Mouse (Mus musculus): ENCODE measurements around the gene Tmem132d. TPM values are rescaled to one million over a fixed set of nuclear protein-coding genes. Genes with fewer than 3 reads are reported as not detected.
"Not testable (repeated sequence)": the region's sequence is repeated elsewhere in the genome, so short reads cannot be mapped to it uniquely, and the experiment has no call there.

Gene Tmem132d
- polyA plus RNA-seq, 1 experiment = 0.03 TPM

DNA sequence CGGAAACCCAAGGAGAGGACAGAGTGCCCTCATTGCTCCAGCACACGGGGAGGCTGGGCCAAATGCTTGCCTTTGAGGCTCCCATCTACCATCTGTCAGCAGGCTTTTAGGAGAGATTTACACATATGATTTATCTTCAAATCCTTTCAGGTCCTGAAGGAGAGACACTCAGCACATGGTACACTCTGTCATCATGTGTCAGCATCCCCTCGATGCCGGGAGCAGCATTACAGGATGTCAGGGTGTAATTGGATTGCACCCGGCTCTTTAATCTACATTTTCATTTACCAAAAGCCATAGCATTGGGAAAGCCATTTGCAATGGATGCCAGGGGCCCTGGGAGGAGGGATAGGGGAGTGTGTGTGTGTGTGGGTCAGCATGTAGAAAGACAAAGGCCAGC, 651.7 kb downstream of the Tmem132d start:
- no peak for DNase-seq (ENCODE audit: low spot score)

DNA sequence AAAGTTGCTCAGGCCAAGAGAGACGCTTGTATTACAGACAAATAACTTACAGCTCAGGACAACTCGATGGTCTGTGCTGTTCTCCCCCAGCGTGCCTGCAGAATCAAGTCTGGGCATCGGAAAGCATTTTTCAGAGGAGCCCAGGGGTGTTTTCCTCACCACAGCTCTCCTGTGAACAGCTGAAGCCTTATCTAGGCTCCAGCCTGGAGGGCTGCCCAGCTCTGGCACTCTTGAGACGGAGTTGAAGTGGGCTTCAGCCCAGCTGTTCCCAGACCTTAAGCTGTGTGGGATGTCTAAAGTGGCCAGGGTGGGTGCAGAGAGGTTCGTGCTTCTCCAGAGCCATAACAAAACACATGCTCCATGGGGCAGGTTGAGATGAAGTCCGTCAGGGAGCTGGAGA, 657.1 kb downstream of the Tmem132d start:
- no peak for DNase-seq (ENCODE audit: low spot score)

DNA sequence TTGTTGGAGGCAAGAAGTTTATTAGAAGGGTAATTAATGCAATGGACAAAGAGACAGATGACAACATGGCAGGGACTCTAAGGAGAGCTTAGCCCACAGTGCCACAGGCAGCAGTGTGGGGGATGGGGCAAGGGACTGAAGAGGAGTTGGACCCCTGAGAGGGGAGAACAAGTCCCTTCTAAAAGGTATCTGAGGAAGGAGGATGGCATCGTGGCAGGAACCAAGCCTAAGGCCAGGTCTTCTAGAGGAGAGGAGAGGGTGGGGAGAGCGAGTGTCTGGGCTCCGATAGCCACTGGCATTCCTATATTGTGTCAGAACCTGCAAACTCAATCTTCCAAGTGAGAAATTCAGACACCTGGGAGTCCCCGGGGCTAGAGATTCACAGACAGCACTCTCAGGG, 674.3 kb downstream of the Tmem132d start:
- DNase-seq (ENCODE audit: low spot score) = no peak

DNA sequence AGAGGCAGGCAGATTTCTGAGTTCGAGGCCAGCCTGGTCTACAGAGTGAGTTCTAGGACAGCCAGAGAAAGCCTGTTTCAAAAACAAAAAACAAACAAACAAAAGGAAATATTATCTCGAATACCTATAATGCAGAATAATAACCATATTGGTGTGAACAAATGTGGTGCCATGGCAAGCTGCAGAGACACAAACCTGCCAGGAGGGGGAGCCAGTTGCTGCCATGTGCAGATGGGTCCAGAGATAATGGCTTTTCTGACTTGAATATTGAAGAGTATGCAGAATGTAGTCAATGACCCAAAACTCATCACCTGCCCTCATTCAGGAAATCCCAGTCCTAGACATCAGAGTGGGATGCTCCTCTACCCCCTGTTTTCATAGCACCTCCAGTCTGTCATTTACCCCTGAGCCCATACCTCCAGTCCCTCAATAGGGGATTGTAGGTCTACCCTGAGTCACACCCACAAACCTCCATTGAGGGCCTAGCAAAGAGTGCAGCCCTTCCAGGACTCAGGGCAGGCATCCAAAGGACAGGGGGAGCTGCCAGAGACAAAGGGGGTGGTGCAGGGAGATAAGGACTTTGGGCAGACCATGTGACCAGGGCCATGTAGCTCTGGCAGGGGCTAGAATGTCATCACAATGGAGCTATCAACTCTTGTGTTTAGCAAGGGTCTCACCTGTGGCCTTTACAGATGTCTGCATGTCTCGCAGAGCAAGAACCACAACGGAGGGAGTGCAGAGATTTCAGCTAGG, 676.0 kb downstream of the Tmem132d start:
- DNase-seq (ENCODE audit: low spot score) = no peak

DNA sequence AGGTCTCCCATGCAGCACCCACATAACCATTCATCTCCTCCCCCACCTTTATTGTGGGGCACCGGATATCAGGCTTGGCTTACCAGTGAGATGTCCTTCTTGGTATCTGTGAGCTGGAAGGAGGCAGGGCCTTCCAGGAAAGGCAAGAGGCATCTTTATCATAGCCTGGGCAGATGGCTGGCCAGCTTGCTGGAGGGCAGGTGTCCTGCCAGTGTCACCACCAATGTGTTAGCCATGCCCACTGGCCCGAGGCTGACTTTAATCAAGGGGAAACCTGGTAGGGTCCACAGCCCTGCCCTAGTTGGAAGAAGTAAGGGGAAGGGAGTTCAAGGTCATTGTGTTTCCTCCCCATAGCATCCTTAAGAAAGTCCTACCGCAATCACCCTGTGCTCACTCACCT, 676.9 kb downstream of the Tmem132d start:
- no peak for DNase-seq (ENCODE audit: low spot score)

DNA sequence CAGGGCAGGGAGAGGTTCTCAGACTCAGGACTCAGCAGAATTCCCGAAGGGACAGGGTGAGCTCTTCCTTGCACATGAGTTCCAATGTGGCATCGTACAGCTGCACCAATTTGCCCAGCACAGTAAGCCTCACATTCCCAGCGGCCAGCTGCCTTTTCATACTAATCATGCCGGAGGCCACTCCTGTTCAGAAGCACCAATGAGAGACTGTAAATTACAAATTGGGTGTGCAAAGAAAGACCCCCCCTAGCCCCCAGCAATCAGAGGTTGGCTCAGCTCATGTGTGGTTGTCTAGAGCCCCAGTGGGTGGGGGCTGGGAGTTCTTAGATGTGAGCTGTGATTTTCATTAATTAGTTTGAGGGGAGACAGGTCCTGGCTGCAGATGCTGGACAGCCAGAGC, 677.3 kb downstream of the Tmem132d start:
- DNase-seq (ENCODE audit: low spot score) = no peak

DNA sequence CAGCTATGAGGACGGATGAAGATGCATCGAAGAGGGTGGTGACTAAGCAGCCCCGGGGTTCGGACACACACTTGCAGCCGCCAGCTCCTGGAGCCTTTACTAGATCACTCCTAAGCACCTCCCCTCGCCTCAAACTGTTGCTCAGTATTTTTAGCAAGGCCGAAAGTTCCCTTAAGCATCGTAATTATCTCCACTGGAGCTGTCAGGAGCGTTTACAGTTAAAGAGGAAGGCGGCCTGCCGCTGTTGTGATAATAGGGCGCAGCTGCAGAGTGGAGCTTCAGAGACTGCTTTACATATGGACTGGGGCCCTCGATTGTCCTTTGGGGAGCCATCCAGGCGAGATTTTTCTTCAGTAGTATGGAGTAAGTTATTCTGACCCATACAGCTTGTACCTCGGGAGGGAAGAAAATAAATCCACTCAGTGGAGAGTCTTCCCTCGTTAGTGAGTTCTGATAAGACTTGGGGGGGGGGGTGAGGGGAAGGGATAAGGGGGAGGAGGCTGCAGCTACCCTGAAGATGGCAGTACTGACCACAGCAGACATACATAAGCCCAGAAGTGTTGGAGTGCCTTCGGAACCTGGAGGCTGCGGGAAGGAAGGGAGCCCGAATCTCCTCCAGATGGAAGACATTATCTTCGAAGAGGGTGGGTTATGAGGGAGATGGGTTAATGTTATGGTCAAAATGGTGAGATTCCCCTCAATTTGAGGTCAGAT, 681.5 kb downstream of the Tmem132d start:
- DNase-seq (ENCODE audit: low spot score) = no peak

DNA sequence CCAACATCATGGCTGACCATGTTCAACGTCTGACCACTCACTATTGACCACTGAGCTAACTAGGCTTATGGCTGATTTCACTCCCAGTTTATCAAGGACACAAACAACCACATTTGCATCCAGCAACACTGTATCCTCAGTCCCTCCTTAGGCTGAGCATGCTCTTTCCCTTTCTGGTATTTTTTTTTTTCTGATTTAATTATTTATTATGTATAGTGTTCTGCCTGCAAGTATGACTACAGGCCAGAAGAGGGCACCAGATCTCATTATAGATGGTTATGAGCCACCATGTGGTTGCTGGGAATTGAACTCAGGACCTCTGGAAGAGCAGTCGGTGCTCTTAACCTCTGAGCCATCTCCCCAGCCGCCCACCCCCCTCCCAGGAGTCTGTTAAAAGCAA, 683.3 kb downstream of the Tmem132d start:
- not testable (repeated sequence) for DNase-seq (ENCODE audit: low spot score)

DNA sequence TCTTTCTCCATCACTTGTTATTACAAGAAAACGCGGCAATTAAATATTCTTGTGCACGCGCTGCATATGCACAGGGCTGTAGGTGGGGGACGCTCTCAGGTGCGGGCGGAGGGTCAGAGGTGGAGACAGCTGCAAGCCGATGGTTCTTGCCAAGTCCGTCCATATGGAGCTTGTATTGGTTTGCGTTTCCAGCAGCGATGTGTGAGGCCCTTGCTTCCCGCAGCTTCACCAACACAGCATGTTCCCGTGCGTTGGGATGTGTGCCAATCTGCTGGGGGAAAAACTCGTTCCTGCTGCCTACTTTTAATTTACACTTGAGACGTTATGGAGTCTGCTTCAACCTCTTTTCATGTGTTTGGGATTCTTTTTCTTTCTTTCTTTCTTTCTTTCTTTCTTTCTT, 691.5 kb downstream of the Tmem132d start:
- no peak for DNase-seq (ENCODE audit: low spot score)

Other genes with a start within 250 kb of the Tmem132d start
- gene Fzd10, start 167.8 kb upstream of the Tmem132d start, polyA plus RNA-seq (2012; rRNA removed) = 2.0 and 2.6 TPM in 2 replicates

Data from urinary bladder, adult 2 months (tissue).